Mouse (Mus musculus): Measurements from ENCODE around the gene Gpr87. TPM values are rescaled to one million over a fixed set of nuclear protein-coding genes. Genes with fewer than 3 reads are reported as not detected.
A peak's percentile ranks its signal among the peaks of the same experiment; 100 is the strongest.
"Not testable (repeated sequence)": the region's sequence is repeated elsewhere in the genome, so short reads cannot be mapped to it uniquely, and the experiment has no call there.

The Gpr87 gene
- polyA plus RNA-seq, 1 experiment = not detected

GRCm38 (mm10) chr3:59145194-59145593 lies 49.7 kb downstream of the Gpr87 start:
- Histone ChIP-seq H3K4me3 (ENCODE audit: insufficient read depth, poor library complexity, severe bottlenecking) (no peak overlapping the region), H3K79me2 (ENCODE audit: control insufficient read depth, insufficient read depth) (no peaks in the 10 kb centered on the region), H3K36me3 (ENCODE audit: control insufficient read depth, insufficient read depth) (no peaks in the 10 kb centered on the region), H3K27me3 (ENCODE audit: control insufficient read depth, insufficient read depth, insufficient read length) (no peaks in the 10 kb centered on the region), H3ac (ENCODE audit: control insufficient read depth, insufficient read length, low read depth) (no peak overlapping the region), H3K79me3 (ENCODE audit: low read depth) (no peaks in the 10 kb centered on the region)
- no peak for TF ChIP-seq FOSL1 (IDR thresholded peaks at IDR 0.05; ENCODE audit: insufficient read depth, low read length, poor library complexity, severe bottlenecking)
- no peak for TF ChIP-seq MAX (IDR thresholded peaks at IDR 0.05)
- TF ChIP-seq USF1 (IDR thresholded peaks at IDR 0.05; ENCODE audit: low read depth) = no peak
- TF ChIP-seq CEBPB (IDR thresholded peaks at IDR 0.05; ENCODE audit: low read depth) = no peak
- no peak for TF ChIP-seq MYOG (IDR thresholded peaks at IDR 0.05; ENCODE audit: control insufficient read depth, extremely low read depth, insufficient read length)
- TF ChIP-seq MYOD1 (IDR thresholded peaks at IDR 0.05; ENCODE audit: control insufficient read depth, insufficient read length, low read depth) = no peak
- TF ChIP-seq CTCF (IDR thresholded peaks at IDR 0.05; ENCODE audit: control insufficient read depth, insufficient read depth, insufficient read length) = no peak

GRCm38 (mm10) chr3:59141507-59142305 lies 53.2 kb downstream of the Gpr87 start:
- no peak overlapping the region for H3ac ChIP-seq (ENCODE audit: control insufficient read depth, insufficient read length, low read depth)
- no peaks in the 10 kb centered on the region for H3K79me2 ChIP-seq (ENCODE audit: control insufficient read depth, insufficient read depth)
- TF ChIP-seq USF1 (IDR thresholded peaks at IDR 0.05; ENCODE audit: low read depth) (no peak), CTCF (IDR thresholded peaks at IDR 0.05; ENCODE audit: control insufficient read depth, insufficient read depth, insufficient read length) (no peak), MYOG (IDR thresholded peaks at IDR 0.05; ENCODE audit: control insufficient read depth, extremely low read depth, insufficient read length) (no peak), MYOD1 (IDR thresholded peaks at IDR 0.05; ENCODE audit: control insufficient read depth, insufficient read length, low read depth) (no peak), CEBPB (IDR thresholded peaks at IDR 0.05; ENCODE audit: low read depth) (no peak), MAX (IDR thresholded peaks at IDR 0.05) (no peak), FOSL1 (IDR thresholded peaks at IDR 0.05; ENCODE audit: insufficient read depth, low read length, poor library complexity, severe bottlenecking) (no peak)
- H3K79me3 ChIP-seq (ENCODE audit: low read depth) = no peaks in the 10 kb centered on the region
- no peaks in the 10 kb centered on the region for H3K36me3 ChIP-seq (ENCODE audit: control insufficient read depth, insufficient read depth)
- H3K4me3 ChIP-seq (ENCODE audit: insufficient read depth, poor library complexity, severe bottlenecking) = no peak overlapping the region
- H3K27me3 ChIP-seq (ENCODE audit: control insufficient read depth, insufficient read depth, insufficient read length) = no peaks in the 10 kb centered on the region

GRCm38 (mm10) chr3:59140941-59141340 lies 54.0 kb downstream of the Gpr87 start:
- H3K27me3 ChIP-seq (ENCODE audit: control insufficient read depth, insufficient read depth, insufficient read length); H3ac ChIP-seq (ENCODE audit: control insufficient read depth, insufficient read length, low read depth); H3K79me2 ChIP-seq (ENCODE audit: control insufficient read depth, insufficient read depth); H3K36me3 ChIP-seq (ENCODE audit: control insufficient read depth, insufficient read depth); H3K79me3 ChIP-seq (ENCODE audit: low read depth); H3K4me3 ChIP-seq (ENCODE audit: insufficient read depth, poor library complexity, severe bottlenecking): not testable (repeated sequence)

- no peaks in the 10 kb centered on the region for H3K27me3 ChIP-seq (ENCODE audit: control insufficient read depth, insufficient read depth, insufficient read length)
- TF ChIP-seq MYOG (IDR thresholded peaks at IDR 0.05; ENCODE audit: control insufficient read depth, extremely low read depth, insufficient read length) (no peak), MAX (IDR thresholded peaks at IDR 0.05) (no peak), USF1 (IDR thresholded peaks at IDR 0.05; ENCODE audit: low read depth) (no peak), CTCF (IDR thresholded peaks at IDR 0.05; ENCODE audit: control insufficient read depth, insufficient read depth, insufficient read length) (no peak), FOSL1 (IDR thresholded peaks at IDR 0.05; ENCODE audit: insufficient read depth, low read length, poor library complexity, severe bottlenecking) (no peak), CEBPB (IDR thresholded peaks at IDR 0.05; ENCODE audit: low read depth) (no peak), MYOD1 (IDR thresholded peaks at IDR 0.05; ENCODE audit: control insufficient read depth, insufficient read length, low read depth) (no peak)
- H3ac ChIP-seq (ENCODE audit: control insufficient read depth, insufficient read length, low read depth) = no peak overlapping the region
- no peaks in the 10 kb centered on the region for H3K36me3 ChIP-seq (ENCODE audit: control insufficient read depth, insufficient read depth)
- no peak overlapping the region for H3K4me3 ChIP-seq (ENCODE audit: insufficient read depth, poor library complexity, severe bottlenecking)
- H3K79me2 ChIP-seq (ENCODE audit: control insufficient read depth, insufficient read depth) = no peaks in the 10 kb centered on the region
- H3K79me3 ChIP-seq (ENCODE audit: low read depth) = no peaks in the 10 kb centered on the region
Observed at GRCm38 (mm10) chr3:59140115-59140514, 54.8 kb downstream of the Gpr87 start.

GRCm38 (mm10) chr3:59139651-59140051 lies 55.3 kb downstream of the Gpr87 start:
- Histone ChIP-seq H3K79me2 (ENCODE audit: control insufficient read depth, insufficient read depth) (no peaks in the 10 kb centered on the region), H3K4me3 (ENCODE audit: insufficient read depth, poor library complexity, severe bottlenecking) (no peak overlapping the region)
- peak; percentile 8 for TF ChIP-seq MYOD1 (IDR thresholded peaks at IDR 0.05; ENCODE audit: control insufficient read depth, insufficient read length, low read depth)
- TF ChIP-seq MYOG (IDR thresholded peaks at IDR 0.05; ENCODE audit: control insufficient read depth, extremely low read depth, insufficient read length) = no peak

GRCm38 (mm10) chr3:59138946-59139468 lies 55.9 kb downstream of the Gpr87 start:
- H3K36me3 ChIP-seq (ENCODE audit: control insufficient read depth, insufficient read depth) = no peaks in the 10 kb centered on the region
- H3K27me3 ChIP-seq (ENCODE audit: control insufficient read depth, insufficient read depth, insufficient read length) = no peaks in the 10 kb centered on the region
- no peaks in the 10 kb centered on the region for H3K79me2 ChIP-seq (ENCODE audit: control insufficient read depth, insufficient read depth)
- no peak overlapping the region for H3K4me3 ChIP-seq (ENCODE audit: insufficient read depth, poor library complexity, severe bottlenecking)
- TF ChIP-seq MAX (IDR thresholded peaks at IDR 0.05) (no peak), CTCF (IDR thresholded peaks at IDR 0.05; ENCODE audit: control insufficient read depth, insufficient read depth, insufficient read length) (no peak), FOSL1 (IDR thresholded peaks at IDR 0.05; ENCODE audit: insufficient read depth, low read length, poor library complexity, severe bottlenecking) (no peak), USF1 (IDR thresholded peaks at IDR 0.05; ENCODE audit: low read depth) (no peak), CEBPB (IDR thresholded peaks at IDR 0.05; ENCODE audit: low read depth) (no peak), MYOD1 (IDR thresholded peaks at IDR 0.05; ENCODE audit: control insufficient read depth, insufficient read length, low read depth) (no peak)
- H3K79me3 ChIP-seq (ENCODE audit: low read depth) = no peaks in the 10 kb centered on the region
- no peak overlapping the region for H3ac ChIP-seq (ENCODE audit: control insufficient read depth, insufficient read length, low read depth)

More at GRCm38 (mm10) chr3:59139651-59140051, 55.3 kb downstream of the Gpr87 start:
- H3K27me3 ChIP-seq (ENCODE audit: control insufficient read depth, insufficient read depth, insufficient read length) = no peaks in the 10 kb centered on the region
- no peak overlapping the region for H3ac ChIP-seq (ENCODE audit: control insufficient read depth, insufficient read length, low read depth)
- no peaks in the 10 kb centered on the region for H3K36me3 ChIP-seq (ENCODE audit: control insufficient read depth, insufficient read depth)
- no peaks in the 10 kb centered on the region for H3K79me3 ChIP-seq (ENCODE audit: low read depth)

Measured in C2C12 (cell line).